Mouse (Mus musculus): Measurements from ENCODE around the gene Slc2a9.

GRCm38 (mm10) chr5:38403612-38404011 lies 99.3 kb downstream of the Slc2a9 start:
- no peak for TF ChIP-seq GATA1 (IDR thresholded peaks at IDR 0.05; ENCODE audit: low read length)
- no peak for TF ChIP-seq TAL1 (IDR thresholded peaks at IDR 0.05; ENCODE audit: low read length)

Data from erythroblast, embryonic 14.5 days (primary cell).